Mouse (Mus musculus): ENCODE measurements around the gene Aim2.
"Not testable (repeated sequence)": the region's sequence is repeated elsewhere in the genome, so short reads cannot be mapped to it uniquely, and the experiment has no call there.

The Aim2 gene

GRCm38 (mm10) chr1:173456139-173456754 lies 105.6 kb downstream of the Aim2 start:
- DNase-seq (ENCODE audit: low read depth, low spot score) = peak; percentile 65

- DNase-seq (ENCODE audit: low read depth, low spot score) = no peak
Measured at GRCm38 (mm10) chr1:173456761-173457160, 106.1 kb downstream of the Aim2 start.

- DNase-seq (ENCODE audit: low read depth, low spot score) = not testable (repeated sequence)
Measured at GRCm38 (mm10) chr1:173480399-173481181, 129.9 kb downstream of the Aim2 start.

GRCm38 (mm10) chr1:173481182-173481574 lies 130.5 kb downstream of the Aim2 start:
- not testable (repeated sequence) for DNase-seq (ENCODE audit: low read depth, low spot score)

GRCm38 (mm10) chr1:173490812-173491480 lies 140.3 kb downstream of the Aim2 start, which contains the start of gene Ifi206:
Ifi206 (minus strand) TSS chr1:173491041.
- DNase-seq (ENCODE audit: low read depth, low spot score) = peak; percentile 73

GRCm38 (mm10) chr1:173491483-173491882 lies 140.8 kb downstream of the Aim2 start:
- DNase-seq (ENCODE audit: low read depth, low spot score) = peak; percentile 25

GRCm38 (mm10) chr1:173510595-173510994 lies 159.9 kb downstream of the Aim2 start:
- DNase-seq (ENCODE audit: low read depth, low spot score) = peak; percentile 51

Data from CD4-positive helper T cell, adult 2 months (primary cell).